Mouse (Mus musculus): ENCODE measurements around the gene Dmrt3. TPM values are rescaled to one million over a fixed set of nuclear protein-coding genes. Genes with fewer than 3 reads are reported as not detected.

Gene Dmrt3
- polyA plus RNA-seq, 1 experiment = 0.19 TPM

GRCm38 (mm10) chr19:25669593-25670248 lies 59.6 kb downstream of the Dmrt3 start:
- Histone ChIP-seq H3K27ac (ENCODE audit: insufficient read depth, low read length) (no peak overlapping the region), H3K4me3 (ENCODE audit: extremely low read depth, insufficient read depth, insufficient read length) (no peak overlapping the region), H3K36me3 (ENCODE audit: control insufficient read depth, insufficient read depth, low read length) (no peaks in the 10 kb centered on the region), H3K4me1 (ENCODE audit: control insufficient read depth, insufficient read depth, insufficient read length) (no peaks in the 10 kb centered on the region; the same call in none of the 2 replicates), H3K27me3 (ENCODE audit: control insufficient read depth, insufficient read depth, low read length) (peaks cover 23% of the 10 kb centered on the region)
- TF ChIP-seq POLR2A (IDR thresholded peaks at IDR 0.05; ENCODE audit: low read depth, low read length) = no peak
- DNase-seq (ENCODE audit: low read depth in 1 of 2, low spot score in 2 of 2) = no peak
- 9% methylated on average over 3 of the region's 3 CpGs for WGBS

- Histone ChIP-seq H3K27me3 (ENCODE audit: control insufficient read depth, insufficient read depth, low read length) (peaks cover 26% of the 10 kb centered on the region), H3K4me3 (ENCODE audit: extremely low read depth, insufficient read depth, insufficient read length) (no peak overlapping the region), H3K27ac (ENCODE audit: insufficient read depth, low read length) (no peak overlapping the region), H3K36me3 (ENCODE audit: control insufficient read depth, insufficient read depth, low read length) (no peaks in the 10 kb centered on the region), H3K4me1 (ENCODE audit: control insufficient read depth, insufficient read depth, insufficient read length) (no peaks in the 10 kb centered on the region; the same call in none of the 2 replicates)
- no peak for DNase-seq (ENCODE audit: low read depth in 1 of 2, low spot score in 2 of 2)
- WGBS = 4% methylated on average over 17 of the region's 17 CpGs
- TF ChIP-seq CTCF (IDR thresholded peaks at IDR 0.05; ENCODE audit: extremely low read depth, insufficient read depth, insufficient read length, insufficient replicate concordance) (no peak), POLR2A (IDR thresholded peaks at IDR 0.05; ENCODE audit: low read depth, low read length) (no peak)
Measured at GRCm38 (mm10) chr19:25670571-25671285, 60.6 kb downstream of the Dmrt3 start.

- no peak for DNase-seq (ENCODE audit: low read depth in 1 of 2, low spot score in 2 of 2)
- Histone ChIP-seq H3K36me3 (ENCODE audit: control insufficient read depth, insufficient read depth, low read length) (no peaks in the 10 kb centered on the region), H3K27ac (ENCODE audit: insufficient read depth, low read length) (no peak overlapping the region), H3K4me3 (ENCODE audit: extremely low read depth, insufficient read depth, insufficient read length) (no peak overlapping the region; the same call in 1 of the 2 replicates), H3K4me1 (ENCODE audit: control insufficient read depth, insufficient read depth, insufficient read length) (no peaks in the 10 kb centered on the region; the same call in none of the 2 replicates), H3K27me3 (ENCODE audit: control insufficient read depth, insufficient read depth, low read length) (peaks cover 26% of the 10 kb centered on the region)
- no peak for TF ChIP-seq CTCF (IDR thresholded peaks at IDR 0.05; ENCODE audit: extremely low read depth, insufficient read depth, insufficient read length, insufficient replicate concordance)
- no peak for TF ChIP-seq POLR2A (IDR thresholded peaks at IDR 0.05; ENCODE audit: low read depth, low read length)
- WGBS = 6% methylated on average over 14 of the region's 14 CpGs
Measured at GRCm38 (mm10) chr19:25671681-25672080, 61.6 kb downstream of the Dmrt3 start.

- peak in 1 of 2 experiments; percentile 12 for DNase-seq (ENCODE audit: low read depth in 1 of 2, low spot score in 2 of 2)
- peak within 1 kb of the TSS; percentile 22; the same call in 1 of the 2 replicates for H3K4me3 ChIP-seq (ENCODE audit: extremely low read depth, insufficient read depth, insufficient read length)
- no peak within 1 kb of the TSS for H3K27ac ChIP-seq (ENCODE audit: insufficient read depth, low read length)
- H3K36me3 ChIP-seq (ENCODE audit: control insufficient read depth, insufficient read depth, low read length) = no peaks in the 10 kb centered on the region
- 1% methylated on average over 44 of the region's 44 CpGs for WGBS
- H3K4me1 ChIP-seq (ENCODE audit: control insufficient read depth, insufficient read depth, insufficient read length) = no peaks in the 10 kb centered on the region; the same call in none of the 2 replicates
- H3K27me3 ChIP-seq (ENCODE audit: control insufficient read depth, insufficient read depth, low read length) = peaks cover 26% of the 10 kb centered on the region
- no peak for TF ChIP-seq CTCF (IDR thresholded peaks at IDR 0.05; ENCODE audit: extremely low read depth, insufficient read depth, insufficient read length, insufficient replicate concordance)
- no peak for TF ChIP-seq POLR2A (IDR thresholded peaks at IDR 0.05; ENCODE audit: low read depth, low read length)
Measured at GRCm38 (mm10) chr19:25672101-25672950, 62.2 kb downstream of the Dmrt3 start, which contains the start of gene Dmrt2. Gene Dmrt2 (plus strand): TSS chr19:25672411.

Other genes starting within 250 kb of the Dmrt3 start
- gene Dmrt1, start 104.7 kb upstream of the Dmrt3 start, polyA plus RNA-seq (2012; rRNA removed) = not detected in 2 replicates
- gene Dmrt2, start 62.1 kb downstream of the Dmrt3 start, polyA plus RNA-seq (2012; rRNA removed) = 0.07 and 0.09 TPM in 2 replicates